Mouse (Mus musculus) testis, adult 2 months (tissue): ENCODE data around the gene Rangap1. TPM values are rescaled to one million over a fixed set of nuclear protein-coding genes. Genes with fewer than 3 reads are reported as not detected.

Experiments used
- H3K27ac ChIP-seq: fragments of 200-500 bp; 2 replicates; pipeline ENCODE4 v1.5.1; 2012; ENCODE audit warnings: low read depth, low read length; ENCODE audit not compliant: control insufficient read depth, insufficient read depth
- H3K27me3 ChIP-seq: fragments of 200-500 bp; 2 replicates; pipeline ENCODE4 v1.6.1; 2012; ENCODE audit warnings: mild to moderate bottlenecking, low read length, moderate library complexity; ENCODE audit not compliant: control insufficient read depth, insufficient read depth
- H3K36me3 ChIP-seq: fragments of 200-500 bp; 2 replicates; pipeline ENCODE4 v1.6.1; 2012; ENCODE audit warnings: mild to moderate bottlenecking, low read length; ENCODE audit not compliant: control insufficient read depth, insufficient read depth
- H3K4me1 ChIP-seq: fragments of 200-500 bp; 2 replicates; pipeline ENCODE4 v1.6.1; 2012; ENCODE audit warnings: low read length; ENCODE audit not compliant: control insufficient read depth, insufficient read depth
- H3K4me3 ChIP-seq: fragments of 200-500 bp; 2 replicates; pipeline ENCODE4 v1.5.1; 2012; ENCODE audit warnings: low read depth, mild to moderate bottlenecking, low read length, moderate library complexity, mixed read lengths; ENCODE audit not compliant: control insufficient read depth
- CTCF ChIP-seq: fragments of 200-500 bp; IDR thresholded peaks from 2 replicates; pipeline ENCODE4 v1.5.1; 2012; ENCODE audit warnings: low read depth, mild to moderate bottlenecking, inconsistent platforms, low read length, moderate library complexity; ENCODE audit not compliant: control insufficient read depth, insufficient read depth, insufficient replicate concordance
- POLR2A ChIP-seq: fragments of 200-500 bp; IDR thresholded peaks from 2 replicates; pipeline ENCODE4 v1.6.1; 2012; ENCODE audit warnings: low read depth, mild to moderate bottlenecking, inconsistent platforms, low read length, moderate library complexity; ENCODE audit not compliant: control insufficient read depth
- polyA plus RNA-seq: library from polyadenylated mRNA; depleted of rRNA; stranded (reverse); fragments of >200 nt; gene quantifications from 2 replicates; pipeline ENCODE4 v1.2.3, GENCODE M21; 2012

The Rangap1 gene
- polyA plus RNA-seq, 1 experiment = 234 TPM

- no peak for TF ChIP-seq CTCF
- no peak for TF ChIP-seq POLR2A
- Histone ChIP-seq H3K27ac (no peak overlapping the region), H3K27me3 (no peaks in the 10 kb centered on the region), H3K4me1 (no peaks in the 10 kb centered on the region; the same call in 1 of the 2 replicates), H3K36me3 (no peaks in the 10 kb centered on the region), H3K4me3 (no peak overlapping the region)
Measured at GRCm38 (mm10) chr15:81739924-81740323, 5.4 kb downstream of the Rangap1 start.

- no peaks in the 10 kb centered on the region for H3K4me1 ChIP-seq
- no peak for TF ChIP-seq CTCF
- no peak for TF ChIP-seq POLR2A
- H3K27me3 ChIP-seq = no peaks in the 10 kb centered on the region
- H3K27ac ChIP-seq = no peak overlapping the region
- H3K36me3 ChIP-seq = no peaks in the 10 kb centered on the region
- no peak overlapping the region for H3K4me3 ChIP-seq
Measured at GRCm38 (mm10) chr15:81739296-81739695, 6.0 kb downstream of the Rangap1 start.

- H3K36me3 ChIP-seq = no peaks in the 10 kb centered on the region
- H3K27me3 ChIP-seq = no peaks in the 10 kb centered on the region
- no peak for TF ChIP-seq CTCF
- TF ChIP-seq POLR2A = no peak
Measured at GRCm38 (mm10) chr15:81735075-81735474, 10.3 kb downstream of the Rangap1 start.

GRCm38 (mm10) chr15:81729792-81730635 lies 15.3 kb downstream of the Rangap1 start:
- no peak for TF ChIP-seq CTCF
- TF ChIP-seq POLR2A = peak; percentile 61
- Histone ChIP-seq H3K4me1 (no peaks in the 10 kb centered on the region), H3K4me3 (peak overlapping the region; percentile 96), H3K27me3 (no peaks in the 10 kb centered on the region), H3K36me3 (no peaks in the 10 kb centered on the region; the same call in 1 of the 2 replicates), H3K27ac (peak overlapping the region; percentile 94)

More at GRCm38 (mm10) chr15:81735075-81735474, 10.3 kb downstream of the Rangap1 start:
- H3K4me3 ChIP-seq = no peak overlapping the region
- no peak overlapping the region for H3K27ac ChIP-seq
- H3K4me1 ChIP-seq = no peaks in the 10 kb centered on the region

- Histone ChIP-seq H3K4me1 (no peaks in the 10 kb centered on the region), H3K36me3 (no peaks in the 10 kb centered on the region; the same call in 1 of the 2 replicates), H3K4me3 (peak overlapping the region; percentile 96), H3K27ac (peak overlapping the region; percentile 94), H3K27me3 (no peaks in the 10 kb centered on the region)
- TF ChIP-seq POLR2A (peak; percentile 36; the same call in 1 of the 2 replicates), CTCF (no peak)
Measured at GRCm38 (mm10) chr15:81729241-81729791, 16.0 kb downstream of the Rangap1 start.

GRCm38 (mm10) chr15:81725965-81726364 lies 19.4 kb downstream of the Rangap1 start:
- Histone ChIP-seq H3K27ac (peak overlapping the region; percentile 66), H3K27me3 (no peaks in the 10 kb centered on the region), H3K4me1 (no peaks in the 10 kb centered on the region), H3K36me3 (peaks cover 2% of the 10 kb centered on the region), H3K4me3 (peak overlapping the region; percentile 77)
- TF ChIP-seq POLR2A (peak; percentile 58; the same call in 1 of the 2 replicates), CTCF (no peak)

- peaks cover 2% of the 10 kb centered on the region for H3K36me3 ChIP-seq
- peaks cover under 1% of the 10 kb centered on the region; the same call in 1 of the 2 replicates for H3K4me1 ChIP-seq
- H3K27me3 ChIP-seq = no peaks in the 10 kb centered on the region
- no peak overlapping the region for H3K27ac ChIP-seq
- no peak for TF ChIP-seq POLR2A
- TF ChIP-seq CTCF = no peak
- H3K4me3 ChIP-seq = peak overlapping the region; percentile 89
Measured at GRCm38 (mm10) chr15:81723653-81724052, 21.7 kb downstream of the Rangap1 start.
